Mouse (Mus musculus): ENCODE data around the gene 4930544D05Rik.

DNA sequence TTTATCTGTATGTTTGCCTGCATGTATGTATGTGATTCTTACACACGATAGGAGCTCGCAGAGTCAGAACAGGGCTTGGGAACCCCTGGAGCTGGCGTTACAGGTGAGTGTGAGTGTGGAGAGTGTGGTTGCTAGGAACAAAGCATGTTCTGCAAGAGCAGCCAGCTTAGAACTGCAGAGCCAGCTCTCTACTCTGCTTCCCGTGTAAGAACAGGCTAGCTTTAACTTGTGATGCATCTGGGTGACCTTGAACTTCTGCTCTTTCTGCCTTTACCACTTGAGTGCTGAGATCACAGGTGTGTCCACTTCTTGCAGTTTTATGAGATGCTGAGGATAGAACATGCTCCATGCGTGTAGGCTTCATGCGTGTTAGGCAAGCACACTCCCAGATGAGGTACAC is 36.7 kb upstream of the 4930544D05Rik start:
- TF ChIP-seq CTCF (IDR thresholded peaks at IDR 0.05; ENCODE audit: control insufficient read depth, insufficient read depth, insufficient replicate concordance, low read depth, low read length) (no peak), POLR2A (IDR thresholded peaks at IDR 0.05; ENCODE audit: control insufficient read depth, low read depth, low read length) (no peak)
